Mouse (Mus musculus) kidney, postnatal 10 days (tissue): ENCODE measurements around the gene Slc16a11.

Experiments
- DNase-seq: peaks from one replicate; pipeline ENCODE4 v3.0.0; 2021; ENCODE audit warnings: mixed read lengths

Gene Slc16a11

DNA sequence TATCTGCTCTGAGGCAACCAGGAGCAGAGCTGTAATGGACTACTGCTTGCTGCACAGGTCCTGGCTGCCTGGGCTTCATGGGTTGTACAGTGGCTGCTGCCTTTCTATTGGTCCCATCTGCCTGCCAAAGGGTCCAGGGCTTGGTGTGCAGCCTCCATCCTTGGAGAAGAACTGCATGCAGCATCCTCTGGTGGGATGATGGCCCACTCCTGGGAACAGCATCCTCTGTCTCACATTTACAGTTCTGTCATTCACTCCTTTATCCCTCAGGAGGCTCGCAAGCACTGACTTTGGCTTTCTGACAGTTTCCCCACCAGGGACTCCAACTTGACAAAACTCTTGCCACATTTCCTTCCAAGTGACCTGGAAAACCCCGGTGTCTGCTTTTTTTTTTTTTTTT lies 5.8 kb upstream of the Slc16a11 start:
- no peak for DNase-seq

GRCm38 (mm10) chr11:70207283-70207682 lies 5.3 kb upstream of the Slc16a11 start:
- no peak for DNase-seq

GRCm38 (mm10) chr11:70208778-70209388 lies 3.7 kb upstream of the Slc16a11 start:
- DNase-seq, result no peak

- no peak for DNase-seq
Observed at GRCm38 (mm10) chr11:70210681-70211080, 1.9 kb upstream of the Slc16a11 start.

GRCm38 (mm10) chr11:70211972-70212371 lies 580 bp upstream of the Slc16a11 start:
- no peak for DNase-seq

- DNase-seq, result peak; percentile 86
Observed at GRCm38 (mm10) chr11:70212896-70213295, 344 bp downstream of the Slc16a11 start.

DNA sequence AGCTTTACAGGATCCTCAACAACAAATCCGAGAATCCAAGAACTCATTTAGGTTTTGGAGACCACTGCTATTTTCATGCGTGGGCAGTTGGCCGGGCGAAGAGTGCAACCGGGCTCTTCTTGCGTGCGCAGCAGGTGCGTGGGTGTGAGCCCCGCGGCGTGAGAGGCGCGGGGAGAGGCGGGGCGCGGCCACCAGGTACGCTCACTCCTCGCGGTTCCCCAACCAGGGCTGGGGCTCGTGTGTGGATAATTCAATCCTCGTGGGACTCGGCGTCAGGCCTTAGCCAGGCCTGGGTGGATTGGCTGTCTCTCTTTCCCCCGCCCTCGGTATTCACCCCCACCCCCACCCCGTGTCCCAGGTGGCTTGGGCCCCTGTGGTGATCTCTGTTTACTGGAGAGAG lies 1.2 kb downstream of the Slc16a11 start:
- DNase-seq, result no peak

DNA sequence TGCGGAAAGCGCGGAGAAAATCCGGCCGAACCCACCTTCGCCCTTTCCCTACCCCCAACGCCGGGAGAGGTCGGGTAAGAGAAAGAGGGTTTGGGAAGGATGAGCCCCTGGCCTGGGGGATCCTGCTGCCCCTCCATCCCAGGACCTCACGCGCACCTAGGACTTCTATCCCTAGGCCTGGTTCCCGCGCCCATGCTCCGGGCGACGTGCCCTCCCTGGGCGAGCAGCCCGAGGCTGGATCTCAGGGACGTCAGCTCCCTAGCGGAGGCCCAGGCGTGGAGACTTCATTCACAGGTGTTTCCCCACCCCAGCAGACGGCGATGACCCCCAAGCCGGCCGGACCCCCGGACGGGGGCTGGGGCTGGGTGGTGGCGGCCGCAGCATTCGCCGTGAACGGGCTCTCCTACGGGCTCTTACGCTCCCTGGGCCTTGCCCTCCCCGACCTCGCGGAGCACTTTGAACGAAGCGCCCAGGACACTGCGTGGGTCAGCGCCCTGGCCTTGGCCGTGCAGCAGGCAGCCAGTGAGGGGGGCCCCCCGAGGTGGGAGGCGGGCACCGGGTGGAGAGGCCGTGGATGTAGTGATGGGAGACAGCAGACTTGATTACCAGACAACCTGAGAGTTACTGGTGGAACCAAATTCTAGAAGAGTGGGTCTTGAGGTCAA lies 1.8 kb downstream of the Slc16a11 start:
- DNase-seq, result peak; percentile 74

DNA sequence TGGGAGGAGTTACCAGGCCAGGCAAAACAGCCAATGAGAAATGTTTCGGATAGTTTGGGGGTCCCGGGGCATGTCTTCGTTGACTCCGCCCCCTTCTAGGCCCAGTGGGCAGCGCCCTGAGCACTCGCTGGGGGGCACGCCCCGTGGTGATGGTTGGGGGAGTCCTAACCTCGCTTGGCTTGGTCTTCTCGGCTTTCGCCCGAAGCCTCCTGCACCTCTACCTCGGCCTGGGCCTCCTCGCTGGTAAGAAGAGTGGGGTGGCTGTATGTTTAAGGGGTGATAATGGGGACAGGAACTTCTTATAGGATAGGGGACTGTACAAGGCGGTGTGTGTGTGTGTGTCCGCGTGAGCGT lies 2.3 kb downstream of the Slc16a11 start:
- peak; percentile 47 for DNase-seq

DNA sequence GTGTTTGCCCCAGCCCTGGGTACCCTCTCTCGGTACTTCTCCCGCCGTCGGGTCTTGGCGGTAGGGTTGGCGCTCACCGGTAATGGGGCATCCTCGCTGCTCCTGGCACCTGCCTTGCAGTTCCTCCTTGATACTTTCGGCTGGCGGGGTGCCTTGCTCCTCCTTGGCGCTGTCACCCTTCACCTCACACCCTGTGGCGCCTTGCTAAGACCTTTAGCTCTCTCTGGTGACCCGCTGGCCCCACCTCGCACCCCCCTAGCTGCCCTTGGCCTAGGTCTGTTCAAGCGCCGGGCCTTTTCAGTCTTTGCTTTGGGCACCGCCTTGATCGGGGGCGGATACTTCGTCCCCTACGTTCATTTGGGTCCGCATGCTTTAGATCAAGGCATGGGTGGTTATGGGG lies 2.7 kb downstream of the Slc16a11 start:
- DNase-seq, result peak; percentile 59

- no peak for DNase-seq
Observed at GRCm38 (mm10) chr11:70216103-70216502, 3.6 kb downstream of the Slc16a11 start.

GRCm38 (mm10) chr11:70218039-70218438 lies 5.5 kb downstream of the Slc16a11 start:
- peak; percentile 53 for DNase-seq

DNA sequence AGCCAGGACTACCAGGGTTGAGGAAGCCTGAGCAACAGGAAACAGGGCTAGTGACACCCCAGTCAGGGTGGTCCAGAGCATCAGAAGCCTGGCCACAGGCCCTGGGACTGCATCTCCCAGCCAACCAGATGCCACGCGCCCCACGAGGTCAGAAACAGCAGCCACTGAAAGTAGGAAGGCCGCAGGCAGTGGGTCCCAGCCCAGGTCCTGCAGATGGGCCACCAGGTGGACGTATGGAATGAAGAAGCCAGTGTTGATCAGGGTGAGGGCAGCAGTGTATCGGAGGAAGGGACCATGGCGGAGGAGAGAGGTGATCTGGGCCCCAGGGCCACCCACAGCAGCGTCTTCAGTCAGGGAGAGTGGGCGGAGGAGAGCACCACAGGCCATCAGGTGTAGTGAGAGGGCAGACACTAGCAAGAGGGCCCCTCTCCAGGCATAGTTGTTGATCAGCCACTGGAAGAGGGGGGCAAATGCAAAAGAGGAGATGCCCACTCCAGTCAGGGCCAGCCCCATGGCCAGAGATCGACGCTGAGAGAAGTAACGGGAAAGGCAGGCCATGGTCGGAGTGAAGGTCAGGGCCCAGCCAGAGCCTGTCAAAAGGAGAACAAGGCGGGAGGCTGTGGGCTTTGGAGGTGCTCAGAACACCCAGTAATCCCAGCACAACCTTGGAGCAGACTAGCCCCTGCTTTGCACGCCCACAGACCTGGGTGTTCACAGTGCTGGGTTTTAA lies 6.4 kb downstream of the Slc16a11 start:
- no peak for DNase-seq

GRCm38 (mm10) chr11:70219873-70220272 lies 7.3 kb downstream of the Slc16a11 start:
- no peak for DNase-seq

DNA sequence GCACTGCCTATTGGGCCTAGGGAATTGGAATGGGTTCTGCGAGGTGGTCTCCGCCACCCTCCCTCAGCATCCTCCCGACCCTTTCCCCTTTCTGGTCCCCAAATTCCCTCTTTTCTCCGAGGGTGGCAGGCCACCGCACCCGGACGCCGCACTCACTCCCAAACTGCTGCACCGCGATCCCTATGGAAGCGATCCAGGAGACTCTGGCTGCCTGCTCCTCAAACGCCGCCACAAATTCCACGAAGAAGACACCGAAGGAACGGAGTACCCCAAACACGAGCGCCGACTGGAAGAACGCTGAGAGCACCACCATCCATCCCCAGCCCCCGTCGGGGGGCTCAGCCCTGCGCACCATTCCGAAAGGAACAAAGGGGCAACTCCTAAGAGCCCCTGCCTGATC lies 7.8 kb downstream of the Slc16a11 start:
- DNase-seq, result no peak

DNA sequence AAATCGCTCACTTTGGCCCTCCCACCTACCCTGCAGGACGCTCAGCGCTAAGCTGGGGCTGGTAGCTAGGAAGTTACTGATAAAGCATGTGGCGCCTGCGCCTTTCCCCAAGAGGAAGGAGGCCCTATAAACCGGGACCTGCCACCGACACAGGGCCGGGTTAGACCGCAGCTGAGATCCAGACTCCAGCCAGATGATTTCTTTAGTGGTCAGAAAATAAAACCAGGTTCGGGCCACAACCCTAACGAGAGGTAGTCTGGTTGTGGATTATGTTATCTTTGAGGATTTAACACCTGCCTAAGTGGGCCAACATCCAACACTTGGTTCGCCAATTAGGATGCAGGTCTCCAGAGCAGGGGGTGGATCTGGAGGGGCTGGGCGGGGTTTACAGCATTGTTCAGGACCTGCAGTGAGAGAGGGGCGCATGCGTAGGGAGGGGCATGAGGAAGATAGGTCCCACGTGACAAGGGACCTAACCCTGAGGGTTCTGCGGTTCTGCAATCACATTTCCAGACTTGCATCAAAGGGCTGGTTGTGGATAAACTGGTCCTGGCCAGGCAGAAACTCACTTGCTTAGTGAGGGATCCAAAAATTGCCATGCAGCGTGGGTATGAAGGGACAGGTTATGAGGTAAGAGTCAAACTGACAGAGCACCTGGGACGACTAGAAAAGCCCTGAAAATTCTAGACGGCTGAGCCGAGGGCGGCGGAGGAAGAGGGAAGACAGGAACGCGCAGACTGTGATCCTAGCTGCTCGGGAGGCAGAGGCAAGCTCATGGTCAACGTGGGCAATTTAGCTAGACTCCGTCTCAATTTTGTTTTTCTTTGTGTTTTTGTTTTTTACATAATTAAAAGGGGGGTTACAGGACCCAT lies 8.4 kb downstream of the Slc16a11 start, which contains the start of gene Slc16a13:
Gene Slc16a13, minus strand, starts transcription at position 334 of the 872 bp plus-strand sequence.
- DNase-seq, result peak; percentile 97

- peak; percentile 57 for DNase-seq
Observed at GRCm38 (mm10) chr11:70221603-70222500, 9.3 kb downstream of the Slc16a11 start.

GRCm38 (mm10) chr11:70223724-70224123 lies 11.2 kb downstream of the Slc16a11 start:
- peak; percentile 66 for DNase-seq

- no peak for DNase-seq
Observed at GRCm38 (mm10) chr11:70225798-70226601, 13.4 kb downstream of the Slc16a11 start.

DNA sequence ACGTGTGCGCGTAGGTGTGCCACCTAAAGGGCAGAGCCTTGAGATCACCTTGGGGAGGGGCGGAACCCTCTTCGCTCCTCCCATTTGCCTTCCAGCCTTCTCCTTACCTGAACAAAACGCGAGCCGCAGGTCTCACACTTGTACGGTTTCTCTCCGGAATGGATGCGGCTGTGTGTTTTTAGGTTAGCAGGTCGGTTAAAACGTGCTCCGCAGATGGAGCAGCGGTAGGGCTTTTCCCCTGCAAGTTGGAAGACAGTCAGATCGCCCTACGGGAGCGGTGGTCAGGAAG lies 14.0 kb downstream of the Slc16a11 start:
- DNase-seq, result no peak

DNA sequence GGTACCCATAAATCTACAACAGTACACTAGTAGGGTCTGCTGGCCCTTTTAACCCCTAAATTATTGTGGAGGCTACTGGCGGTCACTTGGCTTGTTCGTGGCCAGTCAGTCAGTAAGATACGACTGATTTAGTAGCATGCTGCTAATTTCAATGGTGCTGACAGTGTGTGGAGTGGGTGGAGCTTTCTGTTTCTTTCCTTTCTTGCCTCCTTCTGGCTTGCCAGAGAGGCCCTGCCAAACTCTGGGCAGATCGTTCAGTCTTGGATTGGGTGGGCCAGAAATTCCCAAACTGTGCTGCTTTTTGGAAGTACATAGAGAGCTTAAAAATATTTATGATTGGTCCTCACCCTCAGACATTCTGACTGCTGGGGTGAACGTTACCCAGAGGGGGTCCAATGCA lies 14.6 kb downstream of the Slc16a11 start:
- no peak for DNase-seq
